Mouse (Mus musculus): ENCODE results near the gene Hephl1. TPM values are rescaled to one million over a fixed set of nuclear protein-coding genes. Genes with fewer than 3 reads are reported as not detected.

The Hephl1 gene
- total RNA-seq, 2 experiments from 2014 or later: not detected

GRCm38 (mm10) chr9:15023049-15023448 lies 88.9 kb downstream of the Hephl1 start:
- DNase-seq (ENCODE audit: low spot score in 2 of 2): no peak
- intact Hi-C loops (cut with DNase I): no loop called here

- peak in 1 of 2 experiments; percentile 44 for DNase-seq (ENCODE audit: low spot score in 2 of 2)
- intact Hi-C loops (cut with DNase I): no loop called here
Measured at GRCm38 (mm10) chr9:15021156-15021555, 90.8 kb downstream of the Hephl1 start.

GRCm38 (mm10) chr9:15020561-15021080 lies 91.3 kb downstream of the Hephl1 start:
- intact Hi-C loops (cut with DNase I): no loop called here
- DNase-seq (ENCODE audit: low spot score in 2 of 2): no peak

- DNase-seq (ENCODE audit: low spot score in 2 of 2): no peak
- intact Hi-C loops (cut with DNase I): no loop called here
Measured at GRCm38 (mm10) chr9:15018756-15019131, 93.2 kb downstream of the Hephl1 start.

GRCm38 (mm10) chr9:15017791-15018755 lies 93.8 kb downstream of the Hephl1 start:
- DNase-seq (ENCODE audit: low spot score in 2 of 2): peak in 1 of 2 experiments; percentile 69
- intact Hi-C loops (cut with DNase I): no loop called here

- intact Hi-C loops (cut with DNase I): loop anchor here (1.0 kb wide), 2 partner anchors 148 to 242 kb away; no protein-coding TSS in a partner anchor
- peak; percentile 83 to 91 for DNase-seq (ENCODE audit: low spot score in 2 of 2)
Measured at GRCm38 (mm10) chr9:15015223-15015956, 96.5 kb downstream of the Hephl1 start.

- intact Hi-C loops (cut with DNase I): no loop called here
Measured at GRCm38 (mm10) chr9:15007566-15007965, 104.3 kb downstream of the Hephl1 start.

GRCm38 (mm10) chr9:15004298-15004685 lies 107.6 kb downstream of the Hephl1 start:
- intact Hi-C loops (cut with DNase I): no loop called here
- no peak for DNase-seq (ENCODE audit: low spot score in 2 of 2)

More at GRCm38 (mm10) chr9:15007566-15007965, 104.3 kb downstream of the Hephl1 start:
- DNase-seq (ENCODE audit: low spot score in 2 of 2): no peak

GRCm38 (mm10) chr9:15003676-15004297 lies 108.1 kb downstream of the Hephl1 start:
- intact Hi-C loops (cut with DNase I): no loop called here
- no peak for DNase-seq (ENCODE audit: low spot score in 2 of 2)

- DNase-seq (ENCODE audit: low spot score in 2 of 2): no peak
- intact Hi-C loops (cut with DNase I): no loop called here
Measured at GRCm38 (mm10) chr9:15002995-15003613, 108.8 kb downstream of the Hephl1 start.

Other genes with a start within 250 kb of the Hephl1 start
- not detected for gene Izumo1r, start 208.2 kb downstream of the Hephl1 start, total RNA-seq (2021)
- gene Panx1, start 66.6 kb downstream of the Hephl1 start, total RNA-seq (2021): 10 to 100 TPM; 37.7 to 38.8 TPM
- 1 to 10 TPM; 8.1 to 8.7 TPM for gene Vstm5, start 126.9 kb upstream of the Hephl1 start, total RNA-seq (2021)
- 10 to 100 TPM; 31.4 to 38.0 TPM for gene Med17, start 167.8 kb upstream of the Hephl1 start, total RNA-seq (2021)
- 10 to 100 TPM; 25.8 to 28.8 TPM for gene Taf1d, start 194.1 kb upstream of the Hephl1 start, total RNA-seq (2021)
- gene 4931406C07Rik, start 194.3 kb upstream of the Hephl1 start, total RNA-seq (2021): 10 to 100 TPM; 17.0 to 21.6 TPM
- gene Cep295, start 245.7 kb upstream of the Hephl1 start, total RNA-seq (2021): 10 to 100 TPM; 19.1 to 21.6 TPM

Data from left cerebral cortex, postnatal 25 days (tissue).